Mouse (Mus musculus): ENCODE data around the gene Lbx2.

GRCm38 (mm10) chr6:83124851-83125312 is 38.7 kb downstream of the Lbx2 start:
- TF ChIP-seq CTCF (conservative IDR thresholded peaks at IDR 0.05; ENCODE audit: low read length) (no peak), POU5F1 (IDR thresholded peaks at IDR 0.05; ENCODE audit: borderline replicate concordance, low read length) (no peak), NANOG (IDR thresholded peaks at IDR 0.05; ENCODE audit: borderline replicate concordance, low read length) (no peak)
